Mouse (Mus musculus): Measurements from ENCODE around the gene Pspn. TPM values are rescaled to one million over a fixed set of nuclear protein-coding genes. Genes with fewer than 3 reads are reported as not detected.

Gene Pspn
- polyA plus RNA-seq, 1 experiment from 2014 or later: 0.87 TPM

GRCm38 (mm10) chr17:56976531-56977390 is 23.1 kb downstream of the Pspn start:
- ATAC-seq (ENCODE audit: low FRiP score, low read depth): no peak

GRCm38 (mm10) chr17:56975391-56975790 is 24.4 kb downstream of the Pspn start:
- Histone ChIP-seq H3K4me3 (no peak overlapping the region), H3K9ac (replicated peaks) (no peak overlapping the region), H3K36me3 (no peaks in the 10 kb centered on the region), H3K4me1 (no peaks in the 10 kb centered on the region), H3K9me3 (no peaks in the 10 kb centered on the region), H3K4me2 (replicated peaks) (no peak overlapping the region), H3K27me3 (peaks cover 4% of the 10 kb centered on the region; the same call in 1 of the 2 replicates), H3K27ac (replicated peaks) (no peak overlapping the region)
- 77% methylated on average over 3 of the region's 3 CpGs for WGBS
- ATAC-seq (ENCODE audit: low FRiP score, low read depth): no peak

More at GRCm38 (mm10) chr17:56976531-56977390, 23.1 kb downstream of the Pspn start:
- Histone ChIP-seq H3K9ac (replicated peaks) (no peak overlapping the region), H3K27ac (replicated peaks) (no peak overlapping the region), H3K9me3 (no peaks in the 10 kb centered on the region), H3K4me3 (no peak overlapping the region), H3K4me2 (replicated peaks) (no peak overlapping the region), H3K4me1 (no peaks in the 10 kb centered on the region), H3K27me3 (no peaks in the 10 kb centered on the region), H3K36me3 (no peaks in the 10 kb centered on the region)
- WGBS: 82% methylated on average over 8 of the region's 8 CpGs

GRCm38 (mm10) chr17:56974708-56975240 is 25.0 kb downstream of the Pspn start:
- WGBS: 81% methylated on average over 5 of the region's 5 CpGs
- ATAC-seq (ENCODE audit: low FRiP score, low read depth): no peak
- H3K9me3 ChIP-seq: no peaks in the 10 kb centered on the region

GRCm38 (mm10) chr17:56973956-56974707 is 25.7 kb downstream of the Pspn start:
- Histone ChIP-seq H3K9ac (replicated peaks) (no peak overlapping the region), H3K9me3 (no peaks in the 10 kb centered on the region), H3K27ac (replicated peaks) (no peak overlapping the region), H3K36me3 (no peaks in the 10 kb centered on the region), H3K27me3 (peaks cover 13% of the 10 kb centered on the region; the same call in 1 of the 2 replicates), H3K4me3 (no peak overlapping the region), H3K4me2 (replicated peaks) (no peak overlapping the region), H3K4me1 (no peaks in the 10 kb centered on the region)
- WGBS: 69% methylated on average over 14 of the region's 14 CpGs
- no peak for ATAC-seq (ENCODE audit: low FRiP score, low read depth)

More at GRCm38 (mm10) chr17:56974708-56975240, 25.0 kb downstream of the Pspn start:
- Histone ChIP-seq H3K27ac (replicated peaks) (no peak overlapping the region), H3K36me3 (no peaks in the 10 kb centered on the region), H3K4me3 (no peak overlapping the region), H3K9ac (replicated peaks) (no peak overlapping the region), H3K4me2 (replicated peaks) (no peak overlapping the region), H3K4me1 (no peaks in the 10 kb centered on the region), H3K27me3 (peaks cover 8% of the 10 kb centered on the region; the same call in 1 of the 2 replicates)

GRCm38 (mm10) chr17:56970081-56970480 is 29.7 kb downstream of the Pspn start:
- Histone ChIP-seq H3K4me3 (no peak overlapping the region), H3K9me3 (no peaks in the 10 kb centered on the region), H3K4me1 (no peaks in the 10 kb centered on the region), H3K27me3 (peaks cover 13% of the 10 kb centered on the region; the same call in 1 of the 2 replicates), H3K36me3 (no peaks in the 10 kb centered on the region), H3K9ac (replicated peaks) (no peak overlapping the region), H3K27ac (replicated peaks) (no peak overlapping the region), H3K4me2 (replicated peaks) (no peak overlapping the region)
- WGBS: 72% methylated on average over 5 of the region's 5 CpGs
- no peak for ATAC-seq (ENCODE audit: low FRiP score, low read depth)

- ATAC-seq (ENCODE audit: low FRiP score, low read depth): no peak
- Histone ChIP-seq H3K36me3 (no peaks in the 10 kb centered on the region), H3K9me3 (no peaks in the 10 kb centered on the region), H3K4me3 (no peak overlapping the region), H3K9ac (replicated peaks) (no peak overlapping the region), H3K4me2 (replicated peaks) (no peak overlapping the region), H3K27ac (replicated peaks) (no peak overlapping the region), H3K27me3 (peaks cover 13% of the 10 kb centered on the region; the same call in 1 of the 2 replicates), H3K4me1 (no peaks in the 10 kb centered on the region)
- WGBS: 75% methylated on average over 3 of the region's 3 CpGs
Measured at GRCm38 (mm10) chr17:56969321-56969720, 30.5 kb downstream of the Pspn start.

GRCm38 (mm10) chr17:56963646-56964045 is 36.2 kb downstream of the Pspn start:
- no peak overlapping the region for H3K27ac ChIP-seq (replicated peaks)
- no peak for ATAC-seq (ENCODE audit: low FRiP score, low read depth)
- H3K4me3 ChIP-seq: no peak overlapping the region
- H3K36me3 ChIP-seq: no peaks in the 10 kb centered on the region
- no peak overlapping the region for H3K4me2 ChIP-seq (replicated peaks)
- no peak overlapping the region for H3K9ac ChIP-seq (replicated peaks)
- no peaks in the 10 kb centered on the region for H3K27me3 ChIP-seq
- no peaks in the 10 kb centered on the region for H3K4me1 ChIP-seq
- no peaks in the 10 kb centered on the region for H3K9me3 ChIP-seq
- WGBS: 82% methylated on average over 6 of the region's 6 CpGs

- H3K4me2 ChIP-seq (replicated peaks): no peak overlapping the region
- H3K9me3 ChIP-seq: no peaks in the 10 kb centered on the region
- H3K4me1 ChIP-seq: no peaks in the 10 kb centered on the region
- no peak for ATAC-seq (ENCODE audit: low FRiP score, low read depth)
- no peak overlapping the region for H3K9ac ChIP-seq (replicated peaks)
- WGBS: 77% methylated on average over 5 of the region's 5 CpGs
- no peak overlapping the region for H3K27ac ChIP-seq (replicated peaks)
- H3K27me3 ChIP-seq: no peaks in the 10 kb centered on the region
- H3K36me3 ChIP-seq: no peaks in the 10 kb centered on the region
- no peak overlapping the region for H3K4me3 ChIP-seq
Measured at GRCm38 (mm10) chr17:56962642-56963405, 37.0 kb downstream of the Pspn start.

GRCm38 (mm10) chr17:56961880-56962279 is 37.9 kb downstream of the Pspn start:
- no peak overlapping the region for H3K4me2 ChIP-seq (replicated peaks)
- H3K27ac ChIP-seq (replicated peaks): no peak overlapping the region
- no peak overlapping the region for H3K4me3 ChIP-seq
- no peaks in the 10 kb centered on the region for H3K27me3 ChIP-seq
- no peaks in the 10 kb centered on the region for H3K9me3 ChIP-seq
- no peaks in the 10 kb centered on the region for H3K4me1 ChIP-seq
- no peaks in the 10 kb centered on the region for H3K36me3 ChIP-seq
- H3K9ac ChIP-seq (replicated peaks): no peak overlapping the region
- ATAC-seq (ENCODE audit: low FRiP score, low read depth): no peak
- WGBS: 97% methylated on average over 4 of the region's 4 CpGs

GRCm38 (mm10) chr17:56958667-56959066 is 41.2 kb downstream of the Pspn start:
- Histone ChIP-seq H3K36me3 (no peaks in the 10 kb centered on the region), H3K9ac (replicated peaks) (no peak overlapping the region), H3K27ac (replicated peaks) (no peak overlapping the region), H3K4me3 (no peak overlapping the region), H3K9me3 (no peaks in the 10 kb centered on the region), H3K27me3 (no peaks in the 10 kb centered on the region), H3K4me1 (no peaks in the 10 kb centered on the region), H3K4me2 (replicated peaks) (no peak overlapping the region)
- ATAC-seq (ENCODE audit: low FRiP score, low read depth): no peak
- WGBS: 79% methylated on average over 4 of the region's 4 CpGs

GRCm38 (mm10) chr17:56957763-56958429 is 41.9 kb downstream of the Pspn start:
- H3K4me3 ChIP-seq: no peak overlapping the region
- no peak overlapping the region for H3K4me2 ChIP-seq (replicated peaks)
- H3K9me3 ChIP-seq: no peaks in the 10 kb centered on the region
- ATAC-seq (ENCODE audit: low FRiP score, low read depth): no peak
- WGBS: 36% methylated on average over 11 of the region's 11 CpGs
- H3K36me3 ChIP-seq: no peaks in the 10 kb centered on the region
- H3K4me1 ChIP-seq: no peaks in the 10 kb centered on the region
- H3K27me3 ChIP-seq: no peaks in the 10 kb centered on the region
- no peak overlapping the region for H3K27ac ChIP-seq (replicated peaks)
- H3K9ac ChIP-seq (replicated peaks): no peak overlapping the region
